Mouse (Mus musculus) embryo, embryonic 10.5 days (tissue): Measurements from ENCODE around the gene Vamp5.
A peak's percentile ranks its signal among the peaks of the same experiment; 100 is the strongest.

ENCODE experiments used
- DNase-seq: peaks from one replicate; pipeline ENCODE4 v3.0.0-alpha.2; 2015; ENCODE audit warnings: low spot score

Vamp5 gene

GRCm38 (mm10) chr6:72364009-72364408 is 16.3 kb downstream of the Vamp5 start:
- DNase-seq = no peak

- peak; percentile 99 for DNase-seq
Observed at GRCm38 (mm10) chr6:72362132-72363028, 17.9 kb downstream of the Vamp5 start.

- DNase-seq = no peak
Observed at GRCm38 (mm10) chr6:72361121-72361551, 19.1 kb downstream of the Vamp5 start.

- DNase-seq = no peak
Observed at GRCm38 (mm10) chr6:72360599-72360935, 19.7 kb downstream of the Vamp5 start.

GRCm38 (mm10) chr6:72359891-72360598 is 20.2 kb downstream of the Vamp5 start:
- no peak for DNase-seq

GRCm38 (mm10) chr6:72359343-72359742 is 20.9 kb downstream of the Vamp5 start:
- no peak for DNase-seq

GRCm38 (mm10) chr6:72358086-72358764 is 22.0 kb downstream of the Vamp5 start:
- no peak for DNase-seq

- no peak for DNase-seq
Observed at GRCm38 (mm10) chr6:72357164-72358079, 22.8 kb downstream of the Vamp5 start.

- DNase-seq = no peak
Observed at GRCm38 (mm10) chr6:72356001-72356532, 24.2 kb downstream of the Vamp5 start.

GRCm38 (mm10) chr6:72355066-72355911 is 25.0 kb downstream of the Vamp5 start, which contains the start of gene Tmem150a:
Gene Tmem150a (plus strand): TSS chr6:72355447.
- DNase-seq = peak; percentile 85

- no peak for DNase-seq
Observed at GRCm38 (mm10) chr6:72354025-72354424, 26.2 kb downstream of the Vamp5 start.

GRCm38 (mm10) chr6:72352636-72353405 is 27.4 kb downstream of the Vamp5 start:
- DNase-seq = no peak

- no peak for DNase-seq
Observed at GRCm38 (mm10) chr6:72350214-72350613, 30.1 kb downstream of the Vamp5 start.

GRCm38 (mm10) chr6:72348411-72348810 is 31.9 kb downstream of the Vamp5 start:
- no peak for DNase-seq

- peak; percentile 86 for DNase-seq
Observed at GRCm38 (mm10) chr6:72347166-72347941, 32.9 kb downstream of the Vamp5 start, which contains the start of gene 0610030E20Rik. Gene 0610030E20Rik (plus strand): TSS chr6:72347317.

- DNase-seq = no peak
Observed at GRCm38 (mm10) chr6:72346261-72346660, 34.0 kb downstream of the Vamp5 start.

GRCm38 (mm10) chr6:72345633-72346032 is 34.6 kb downstream of the Vamp5 start:
- DNase-seq = no peak

GRCm38 (mm10) chr6:72345074-72345567 is 35.1 kb downstream of the Vamp5 start, which contains the start of gene Usp39:
Gene Usp39 (minus strand): TSS chr6:72345184.
- DNase-seq = peak; percentile 97
